Mouse (Mus musculus): ENCODE results near the gene Nxpe4.

Gene Nxpe4

DNA sequence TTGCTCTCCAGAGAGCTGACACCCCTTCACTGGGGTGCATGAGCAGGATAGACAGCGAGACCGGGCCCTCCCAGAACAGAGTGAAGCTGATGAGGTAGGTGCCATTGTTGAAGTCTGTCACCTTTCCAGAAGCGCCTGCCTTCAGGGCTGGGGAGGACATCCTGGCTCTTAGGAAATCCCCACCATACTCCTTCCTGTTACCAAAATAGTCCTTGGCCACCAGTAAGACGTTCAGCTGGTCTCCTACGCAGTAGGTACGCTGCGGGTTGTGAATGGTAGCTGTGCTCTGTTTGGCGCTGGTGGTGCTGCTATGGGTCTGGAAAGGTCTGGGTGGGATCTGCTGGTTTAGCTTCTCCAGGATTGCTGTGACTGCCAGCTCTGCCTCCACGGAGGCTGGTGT, 164.5 kb downstream of the Nxpe4 start:
- no peak for DNase-seq (ENCODE audit: low spot score in 2 of 2)

DNA sequence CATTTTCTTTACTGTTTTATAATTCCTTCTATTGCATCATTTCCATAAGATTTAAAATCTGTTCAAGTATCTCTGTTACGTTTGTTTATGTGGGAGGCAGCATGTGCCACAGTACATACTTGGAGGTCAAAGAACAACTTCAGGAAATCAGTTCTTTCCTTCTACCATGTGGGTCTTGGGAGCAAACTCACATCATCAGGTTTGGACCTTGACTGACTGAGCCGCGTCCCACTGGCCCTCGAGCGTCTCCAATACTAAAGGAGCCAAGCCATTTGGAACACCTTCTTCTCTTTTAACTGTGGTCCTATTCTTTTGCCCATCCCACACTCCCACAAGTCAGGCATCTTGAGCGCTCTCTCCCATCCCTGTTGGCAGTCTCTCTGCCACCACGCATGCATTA, 167.8 kb downstream of the Nxpe4 start:
- no peak for DNase-seq (ENCODE audit: low spot score in 2 of 2)

DNA sequence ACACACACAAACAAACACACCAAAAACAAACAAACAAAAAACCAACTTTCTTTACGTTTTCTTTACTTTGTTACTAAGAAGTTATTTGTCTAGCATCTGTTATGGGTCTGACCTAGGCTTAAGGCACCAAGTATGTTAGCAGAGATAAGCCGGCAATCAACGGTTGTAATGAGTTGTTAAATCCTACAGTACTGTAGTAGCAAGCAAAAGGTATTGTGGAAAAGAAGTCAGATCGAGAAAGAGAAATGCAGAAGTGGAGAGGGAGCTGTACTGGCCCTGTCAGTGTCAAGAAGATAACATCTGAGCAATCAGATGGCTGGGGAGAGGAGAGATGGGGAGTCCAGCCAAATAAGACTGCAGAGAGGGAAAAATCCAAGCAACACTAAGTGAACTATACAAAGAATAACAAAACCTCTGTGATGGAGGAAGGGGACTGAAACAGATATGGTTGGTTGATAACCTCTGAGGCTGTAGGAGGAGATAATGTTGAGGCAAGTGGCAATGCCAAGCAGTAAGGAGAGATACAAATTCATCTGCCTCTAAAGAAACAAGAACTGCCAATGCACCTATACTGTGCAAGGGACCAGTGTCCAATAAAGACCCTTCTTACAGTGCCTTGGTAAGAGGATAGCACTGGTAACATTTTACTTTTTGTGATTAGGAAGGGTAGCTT, 177.1 kb downstream of the Nxpe4 start:
- DNase-seq (ENCODE audit: low spot score in 2 of 2), result no peak

DNA sequence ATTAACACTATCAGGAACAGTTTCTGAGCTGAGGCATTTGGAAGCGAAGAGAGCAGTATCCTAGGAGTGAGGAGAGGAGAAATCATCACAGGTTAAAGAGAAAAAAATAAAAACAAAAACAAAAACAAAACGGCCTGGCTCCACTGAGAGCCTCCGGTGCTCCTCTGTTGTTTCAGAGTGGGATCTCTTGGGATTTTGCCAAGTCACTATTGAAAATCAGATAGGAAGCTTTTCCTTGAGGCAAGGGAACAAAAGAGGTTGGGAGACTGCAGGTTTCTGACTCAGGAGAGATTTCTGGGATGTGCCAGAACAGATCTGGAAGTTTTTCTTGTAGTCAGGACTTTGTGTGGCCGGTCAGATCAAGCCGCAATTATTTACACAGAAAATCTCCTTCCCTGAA, 177.7 kb downstream of the Nxpe4 start:
- DNase-seq (ENCODE audit: low spot score in 2 of 2), result no peak

DNA sequence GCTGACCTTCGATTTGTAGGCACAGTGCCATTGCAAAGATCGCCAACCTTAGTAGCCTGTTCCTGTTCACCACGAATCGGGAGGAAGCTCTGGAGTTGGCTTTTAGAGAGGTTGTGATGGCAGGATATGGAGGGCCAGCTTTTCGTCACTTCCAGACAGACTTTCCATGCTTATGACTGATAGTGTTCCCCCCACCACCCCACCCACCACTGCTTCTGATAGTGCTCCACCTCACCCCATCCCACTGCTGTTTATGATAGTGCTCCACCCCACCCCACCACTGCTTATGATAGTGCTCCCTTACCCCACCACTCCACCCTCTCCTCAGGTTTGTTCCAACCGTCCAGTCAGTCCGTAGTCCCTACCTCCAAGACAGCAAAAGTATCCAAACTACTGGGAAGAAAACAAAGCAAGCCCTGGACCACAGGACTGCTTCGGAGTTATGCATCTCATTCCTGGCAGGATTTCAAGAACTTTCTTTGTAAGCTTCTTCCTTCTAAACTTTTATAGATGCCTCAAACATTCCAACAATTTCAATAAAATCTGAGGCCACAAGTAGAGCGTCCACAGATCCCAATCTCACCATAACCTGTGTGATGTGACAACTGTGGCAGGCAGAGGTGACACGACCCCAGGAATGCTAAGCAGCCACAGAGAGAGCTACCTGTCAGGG, 179.0 kb downstream of the Nxpe4 start:
- DNase-seq (ENCODE audit: low spot score in 2 of 2), result no peak

DNA sequence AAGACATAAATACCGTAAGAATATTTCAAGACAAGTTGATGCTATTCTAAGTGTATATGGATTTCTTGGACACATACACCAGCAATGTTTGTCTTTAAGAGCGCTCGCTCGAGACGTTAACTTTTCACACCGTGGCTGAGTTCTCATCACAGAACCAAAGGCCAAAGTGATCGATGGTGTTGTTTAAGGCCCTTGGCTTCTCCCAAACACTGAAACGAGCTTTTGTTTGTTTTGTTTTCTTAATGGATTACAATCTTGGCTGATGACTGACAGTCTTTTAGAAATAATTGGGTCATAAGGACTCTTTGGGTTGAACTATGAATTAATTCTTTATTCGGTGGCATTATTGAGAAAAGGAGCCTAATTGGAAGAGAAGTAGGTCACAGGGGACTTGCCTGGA, 183.6 kb downstream of the Nxpe4 start:
- no peak for DNase-seq (ENCODE audit: low spot score in 2 of 2)

DNA sequence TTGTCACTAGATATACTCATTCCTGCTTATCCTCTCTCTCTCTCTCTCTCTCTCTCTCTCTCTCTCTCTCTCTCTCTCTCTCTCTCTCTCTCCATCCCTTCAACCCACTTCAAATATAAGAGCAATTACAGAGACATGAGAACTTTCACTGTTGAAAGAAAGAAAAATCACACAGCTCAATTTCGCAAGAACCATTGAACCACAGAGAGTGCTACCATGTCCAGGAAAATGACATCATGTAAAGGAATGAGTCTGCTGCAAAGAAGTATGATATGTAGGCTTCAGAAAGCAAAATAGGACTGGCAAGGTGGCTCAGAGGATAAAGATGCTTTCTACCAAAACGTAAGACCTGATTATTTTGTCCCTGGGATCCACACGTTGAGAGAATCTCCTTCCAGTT, 184.0 kb downstream of the Nxpe4 start:
- no peak for DNase-seq (ENCODE audit: low spot score in 2 of 2)

DNA sequence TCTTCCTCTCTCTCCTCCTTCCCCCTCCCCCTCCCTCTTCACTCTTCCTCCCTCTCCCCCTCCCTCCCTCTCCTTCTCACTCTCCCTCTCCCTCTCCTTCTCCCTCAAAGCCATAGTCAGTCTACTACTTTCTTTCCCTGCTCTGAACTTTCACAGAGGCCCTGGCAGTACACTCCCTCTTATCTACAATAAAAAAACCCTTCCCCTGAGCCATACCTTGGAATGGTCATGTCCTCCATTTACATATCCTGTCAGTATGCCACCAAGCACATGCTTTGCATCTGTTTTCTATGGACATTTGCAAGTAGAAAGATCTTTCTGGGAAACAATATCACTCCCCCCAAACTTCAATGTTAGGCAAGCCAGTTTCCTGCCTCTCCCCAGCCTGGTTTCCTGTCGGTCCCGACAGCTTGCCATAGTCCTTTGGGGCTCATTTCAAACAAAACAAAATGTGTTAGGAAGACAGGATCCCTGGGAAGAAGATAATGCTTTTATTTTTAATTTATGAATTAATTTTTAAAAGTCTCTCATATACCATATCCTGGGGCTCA, 191.4 kb downstream of the Nxpe4 start, which contains the start of gene Nxpe2:
Gene Nxpe2 (minus strand): TSS at position 307 of the 551 bp plus-strand sequence.
- no peak for DNase-seq (ENCODE audit: low spot score in 2 of 2)

DNA sequence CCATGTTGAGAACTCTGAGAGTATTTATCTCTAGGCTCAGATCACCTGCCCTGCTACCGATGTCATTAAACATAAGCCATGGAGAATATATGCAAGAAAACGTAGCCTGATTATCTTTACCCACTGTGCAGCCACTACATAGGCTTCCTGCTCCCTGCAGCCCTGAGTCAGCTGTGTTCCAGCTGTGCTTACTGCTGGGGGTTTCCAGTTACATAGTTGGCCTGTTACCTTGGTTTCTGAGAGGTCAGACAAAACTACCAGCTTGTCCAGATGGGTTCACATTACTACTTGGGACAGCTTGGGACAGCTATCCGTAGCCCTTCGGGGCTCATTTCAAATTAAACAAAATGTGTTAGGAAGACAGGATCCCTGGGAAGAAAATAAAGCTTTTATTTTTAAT, 192.3 kb downstream of the Nxpe4 start:
- DNase-seq (ENCODE audit: low spot score in 2 of 2), result no peak

DNA sequence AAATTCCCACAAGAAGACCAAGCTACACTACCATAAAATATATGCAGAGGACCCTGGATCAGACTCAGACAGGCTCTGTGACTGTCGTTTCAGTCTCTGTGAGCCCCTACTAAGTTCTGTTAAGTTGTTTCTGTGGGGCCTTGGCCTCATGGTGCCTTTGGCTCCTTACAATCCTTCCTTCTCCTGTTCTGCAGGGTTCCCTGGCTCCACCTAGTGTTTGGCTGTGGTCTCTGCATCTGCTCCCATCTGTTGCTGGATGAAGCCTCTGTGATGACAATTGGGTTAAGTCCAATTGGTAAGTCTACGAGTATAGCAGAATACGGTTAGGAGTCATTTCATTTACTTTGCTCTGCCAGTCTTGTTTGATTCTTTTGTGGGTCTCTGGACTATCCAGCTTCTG, 193.0 kb downstream of the Nxpe4 start:
- DNase-seq (ENCODE audit: low spot score in 2 of 2), result peak; percentile 23 to 63

DNA sequence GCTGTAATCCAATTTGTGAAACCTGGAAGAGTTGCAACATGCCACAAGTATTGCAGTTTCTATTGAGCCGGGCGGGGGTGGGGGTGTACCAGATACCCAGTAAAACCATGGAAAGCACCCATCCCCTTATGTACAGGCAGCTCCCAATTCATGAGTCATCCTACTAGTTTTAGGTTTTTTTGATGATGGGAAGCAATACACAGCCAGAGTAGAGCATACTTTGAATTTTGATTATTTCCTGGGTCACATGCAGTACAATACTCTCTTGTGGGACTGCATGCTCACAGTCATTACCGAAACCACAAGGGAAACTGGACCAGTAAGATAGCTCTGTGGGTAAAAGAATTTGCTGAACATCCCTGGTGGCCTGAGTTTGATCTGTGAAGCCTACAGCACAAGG, 195.3 kb downstream of the Nxpe4 start:
- no peak for DNase-seq (ENCODE audit: low spot score in 2 of 2)

DNA sequence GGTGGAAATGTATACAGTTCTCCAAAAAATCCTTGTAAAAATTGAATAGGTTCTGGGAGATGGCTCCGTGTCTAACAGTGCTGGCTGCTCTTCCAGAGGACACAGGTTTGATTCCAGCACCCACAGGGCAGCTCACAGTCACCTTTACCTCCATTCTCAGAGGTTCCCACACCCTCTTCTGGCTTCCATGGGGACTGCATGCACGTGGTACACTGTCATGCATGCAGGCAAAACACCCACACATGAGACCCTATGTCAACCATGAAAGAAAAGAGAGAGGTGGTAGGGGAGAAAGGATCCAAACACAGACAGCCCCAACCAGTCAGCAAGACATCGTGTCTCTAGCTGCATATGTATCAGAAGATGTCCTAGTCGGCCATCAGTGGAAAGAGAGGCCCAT, 199.0 kb downstream of the Nxpe4 start:
- DNase-seq (ENCODE audit: low spot score in 2 of 2), result no peak

DNA sequence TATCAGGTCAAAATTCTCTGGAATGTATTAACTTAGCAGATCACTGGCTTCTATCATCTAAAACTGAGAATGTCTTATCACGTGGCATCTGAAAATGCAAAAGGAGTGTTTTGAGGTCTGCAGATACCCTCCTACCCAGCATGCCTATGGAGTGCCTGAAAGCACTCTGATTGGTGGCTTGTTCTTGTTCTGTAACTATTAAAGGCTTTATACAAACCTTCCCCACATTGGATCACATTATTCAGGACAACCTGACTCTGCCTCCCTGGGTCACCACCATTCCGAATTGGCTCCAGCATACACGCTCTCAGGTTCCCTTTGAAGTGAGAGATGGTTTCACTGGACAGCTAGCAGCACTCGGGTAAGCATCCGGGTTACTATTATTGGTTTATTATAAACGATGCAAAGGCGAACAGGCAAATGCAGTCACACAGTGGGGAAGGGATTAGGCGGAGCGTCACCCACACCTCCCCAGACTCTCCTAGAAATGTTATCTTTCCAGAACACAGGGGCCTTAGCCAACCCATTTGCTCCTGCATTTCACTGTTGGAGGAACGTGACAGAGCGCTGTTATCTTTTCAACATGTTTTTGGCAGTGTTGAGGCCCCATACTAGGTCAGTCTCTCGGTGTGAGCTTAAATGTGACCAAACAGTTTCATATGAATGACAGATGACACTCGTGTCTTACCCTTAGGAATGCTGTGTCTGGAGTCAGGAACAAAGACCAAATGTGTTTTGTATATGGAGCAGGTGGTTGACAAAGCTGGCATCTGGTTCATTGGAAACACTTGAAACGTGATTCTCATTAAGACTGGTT, 200.2 kb downstream of the Nxpe4 start:
- DNase-seq (ENCODE audit: low spot score in 2 of 2), result no peak

DNA sequence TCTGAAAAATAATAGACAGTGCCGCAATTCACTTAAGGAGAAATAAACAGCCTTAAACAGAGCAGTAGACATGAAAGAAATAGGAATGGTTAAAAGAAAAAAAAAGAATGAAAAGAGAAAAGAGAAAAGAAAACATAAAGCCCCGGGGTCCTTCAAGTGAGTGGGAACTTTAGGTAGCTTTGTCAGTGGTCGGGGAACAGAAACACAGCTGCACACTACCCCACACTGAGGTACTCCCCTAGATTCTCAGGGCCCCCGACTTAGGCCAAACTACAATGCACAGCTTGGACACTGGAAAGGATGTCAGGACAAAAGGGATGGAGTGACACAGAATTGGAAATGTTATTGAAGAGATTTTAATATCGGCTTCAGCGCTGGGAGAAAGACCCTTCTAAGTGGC, 200.9 kb downstream of the Nxpe4 start:
- DNase-seq (ENCODE audit: low spot score in 2 of 2), result no peak

DNA sequence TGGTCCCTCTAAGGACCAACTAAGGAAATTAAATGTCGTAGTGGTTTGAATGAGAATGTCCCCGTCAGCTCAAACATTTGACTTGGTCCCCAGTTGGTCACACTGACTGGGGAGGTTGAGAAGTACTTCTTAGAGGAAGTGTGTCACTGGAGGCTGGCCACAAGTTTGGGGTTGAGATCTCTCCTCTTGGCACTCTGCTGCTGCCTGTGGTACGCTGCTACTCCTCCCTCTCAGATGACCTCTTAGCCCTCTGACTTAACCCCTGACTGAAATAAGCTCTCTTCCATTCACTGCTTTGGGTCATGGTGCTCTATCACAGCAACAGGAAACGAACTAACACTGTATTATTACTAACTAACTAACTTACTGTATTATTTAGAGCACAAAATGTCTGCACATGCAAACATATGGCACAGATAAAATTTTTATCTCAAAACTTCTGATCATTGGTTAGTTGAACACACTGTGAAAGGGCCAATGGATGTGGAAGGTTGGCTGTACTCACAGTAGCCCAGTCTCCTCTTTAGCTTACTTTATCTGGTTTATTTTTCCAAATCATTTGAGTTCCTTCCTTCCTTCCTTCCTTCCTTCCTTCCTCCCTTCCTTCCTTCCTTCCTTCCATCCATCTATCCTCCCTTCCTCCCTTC, 211.5 kb downstream of the Nxpe4 start:
- DNase-seq (ENCODE audit: low spot score in 2 of 2), result no peak

DNA sequence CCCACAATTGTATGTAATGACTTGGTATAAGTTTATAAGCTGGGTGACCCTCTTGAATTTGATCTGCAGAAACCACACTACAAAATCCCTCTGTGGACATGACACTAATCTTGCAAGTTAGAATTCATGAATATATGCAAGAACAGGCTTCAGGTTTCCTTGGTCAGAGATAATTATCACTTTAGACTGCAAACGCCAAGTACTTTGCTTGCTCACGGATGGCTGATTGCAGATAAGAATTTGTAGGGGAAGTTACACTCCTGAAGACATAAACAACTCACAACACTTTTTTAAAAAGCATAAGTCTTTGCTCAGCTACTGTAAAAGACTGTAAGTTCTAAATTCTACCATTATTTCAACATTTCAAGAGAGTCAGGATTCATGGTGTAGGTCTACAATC, 212.5 kb downstream of the Nxpe4 start:
- DNase-seq (ENCODE audit: low spot score in 2 of 2), result no peak

DNA sequence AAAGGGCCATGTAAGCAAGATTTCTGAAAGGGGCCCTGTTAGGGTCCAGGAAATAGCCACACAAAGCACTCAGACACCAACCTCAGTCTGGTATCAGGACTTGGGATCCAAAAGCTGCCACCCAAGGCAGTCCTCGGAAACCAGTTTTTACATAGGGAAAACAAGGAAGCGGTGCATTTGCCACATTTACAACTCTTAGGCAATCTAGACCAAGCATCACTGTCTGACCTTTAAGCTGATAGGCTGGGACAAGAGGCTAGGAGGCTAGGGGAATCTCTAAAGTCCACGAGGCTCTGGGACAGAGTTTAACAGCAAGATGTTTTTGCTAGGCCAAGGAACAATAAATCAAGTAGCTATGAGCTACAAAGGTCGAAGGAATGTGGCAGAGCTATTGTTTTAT, 226.6 kb downstream of the Nxpe4 start:
- no peak for DNase-seq (ENCODE audit: low spot score in 2 of 2)

DNA sequence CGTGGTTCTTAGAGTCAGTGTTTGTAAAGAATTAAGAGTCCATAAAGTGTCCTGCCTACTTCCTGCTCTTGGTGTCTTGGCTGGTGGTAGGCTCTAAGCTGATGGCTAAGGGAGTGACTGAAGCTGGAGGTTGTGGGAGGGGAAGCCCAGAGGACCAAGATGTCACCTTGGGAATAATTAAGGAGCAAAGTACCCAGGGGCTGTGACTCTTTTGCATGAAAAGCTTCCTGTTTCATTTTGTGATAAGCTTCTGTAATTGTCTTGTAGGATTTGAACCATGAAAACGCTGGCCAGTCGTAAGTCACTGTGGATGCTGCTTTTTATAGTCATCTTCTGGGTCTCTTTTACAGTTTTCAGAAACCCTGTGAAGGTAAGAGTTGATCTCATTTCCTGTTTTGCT, 228.2 kb downstream of the Nxpe4 start:
- no peak for DNase-seq (ENCODE audit: low spot score in 2 of 2)

DNA sequence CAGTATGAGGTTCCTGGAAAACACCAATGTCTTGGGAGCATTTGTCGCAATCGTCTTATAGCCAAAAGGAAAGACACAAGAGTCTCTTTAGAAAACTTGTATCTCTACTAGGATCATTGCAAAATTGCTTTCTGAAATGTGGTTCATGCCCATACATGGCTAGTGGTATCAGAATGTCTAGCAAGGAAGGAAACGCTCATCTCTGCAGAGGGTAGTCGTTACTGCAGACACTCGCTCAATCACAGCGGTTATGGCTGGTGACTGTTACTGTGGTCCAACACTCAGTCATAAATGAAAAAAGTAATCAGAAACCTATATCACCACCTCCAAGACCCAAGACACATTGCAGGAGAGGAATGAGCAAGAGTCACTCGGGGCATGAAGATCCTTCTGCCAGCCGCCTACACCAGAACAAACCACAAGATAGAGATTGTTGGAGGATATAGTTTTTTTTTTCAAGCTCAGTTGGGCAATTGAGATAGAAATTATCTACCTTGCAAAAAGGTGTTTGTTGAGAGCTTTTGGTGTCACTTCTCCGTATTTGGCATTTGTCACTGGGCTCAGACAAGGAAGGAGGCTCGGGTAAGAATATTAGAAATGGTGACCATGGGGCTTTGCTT, 241.9 kb downstream of the Nxpe4 start:
- no peak for DNase-seq (ENCODE audit: low spot score in 2 of 2)

DNA sequence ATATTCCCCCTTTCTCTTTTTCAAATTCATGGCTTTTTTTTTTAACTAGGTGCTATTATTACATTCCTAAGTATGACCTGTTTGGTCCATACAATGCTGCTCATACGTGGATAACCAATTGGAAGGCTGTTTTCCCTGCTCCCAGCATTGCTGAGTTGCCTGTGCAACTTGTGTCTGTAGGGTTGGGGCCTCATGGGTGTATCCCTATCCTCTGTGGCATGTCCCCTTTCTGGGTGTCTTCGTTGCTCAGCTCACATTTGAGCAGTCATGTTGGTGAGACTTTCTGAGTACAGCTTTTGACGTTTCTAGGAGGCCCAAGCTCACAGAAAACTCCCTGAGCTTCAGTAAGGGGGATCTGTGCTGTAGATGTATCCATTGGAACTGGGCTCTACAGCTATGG, 242.9 kb downstream of the Nxpe4 start:
- DNase-seq (ENCODE audit: low spot score in 2 of 2), result no peak

DNA sequence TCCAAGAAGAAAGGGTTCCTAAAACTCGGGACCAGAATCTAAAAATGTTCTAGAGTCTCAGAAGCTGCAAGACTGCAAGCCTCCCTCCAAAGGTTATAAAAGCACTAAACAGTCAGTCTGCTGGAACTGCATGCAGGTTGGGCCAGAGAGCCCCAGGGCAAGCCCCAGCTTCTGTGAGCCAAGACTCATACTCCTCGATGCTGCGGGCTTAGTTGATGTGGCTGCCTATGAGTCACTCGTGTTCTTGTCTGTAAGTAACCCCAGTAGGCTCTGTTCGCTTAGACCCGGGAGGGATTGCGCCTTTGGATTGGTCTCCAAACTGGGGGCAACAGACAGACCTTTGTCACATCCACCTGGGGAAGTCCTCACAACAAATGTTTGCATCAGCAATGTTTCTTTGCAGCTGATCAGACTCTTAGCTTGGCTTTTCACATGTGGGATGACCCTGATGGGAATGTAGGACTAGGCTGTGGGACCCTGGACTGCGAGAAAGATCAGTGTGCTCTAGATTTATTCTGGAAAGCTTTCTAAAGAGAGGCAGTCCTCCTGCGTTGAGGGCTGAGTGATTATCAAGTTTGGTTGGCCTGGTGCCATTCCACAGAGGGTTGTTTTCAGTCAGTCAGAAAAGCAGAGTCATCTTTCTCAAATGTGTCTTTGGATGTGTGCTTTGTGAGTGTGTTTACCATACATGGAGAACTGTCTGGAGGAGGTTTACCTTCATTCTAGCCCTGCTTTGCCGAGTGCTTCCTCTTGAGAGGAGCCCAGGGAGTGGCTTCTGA, 245.9 kb downstream of the Nxpe4 start:
- DNase-seq (ENCODE audit: low spot score in 2 of 2), result no peak
